Comparison of ENCODE assay signal across 4 mouse cellular contexts in genomic region chr8:9660014-9660413, GRCm38 (mm10).
DNase-seq lines count a peak whose midpoint lies in the region; ATAC-seq and TF ChIP-seq lines count a peak whose summit lies in the region.
"Not testable (repeated sequence)": the region's sequence is repeated elsewhere in the genome, so short reads cannot be mapped to it uniquely, and the experiment has no call there.

No protein-coding gene starts in this region.

- H3K9me3 ChIP-seq in forebrain, embryonic 15.5 days; hindbrain, embryonic 15.5 days; hindbrain, postnatal 0 days (ENCODE audit: low read length); midbrain, postnatal 0 days (ENCODE audit: low read length): not testable (repeated sequence)

- DNase-seq in hindbrain, postnatal 0 days (ENCODE audit: low spot score); midbrain, postnatal 0 days (ENCODE audit: low spot score): not testable (repeated sequence)

- TF ChIP-seq CTCF in hindbrain, postnatal 0 days (IDR thresholded peaks at IDR 0.05; ENCODE audit: low read depth); midbrain, postnatal 0 days (IDR thresholded peaks at IDR 0.05): not testable (repeated sequence)

- H3K27me3 ChIP-seq in forebrain, embryonic 15.5 days; hindbrain, embryonic 15.5 days; hindbrain, postnatal 0 days (ENCODE audit: insufficient read depth, low read length); midbrain, postnatal 0 days (ENCODE audit: insufficient read depth, low read length): not testable (repeated sequence)

- ATAC-seq in forebrain, embryonic 15.5 days (replicated peaks), result 0 out of 2 replicates have a peak, but pooled peaks have one; percentile 8
- ATAC-seq in hindbrain, embryonic 15.5 days (ENCODE audit: low FRiP score, low read depth), result 0 out of 2 replicates have a peak, but pooled peaks have one; percentile 30
- ATAC-seq in hindbrain, postnatal 0 days, result peak; percentile 38; the same call in 1 of the 2 replicates
- 0 out of 2 replicates have a peak, but pooled peaks have one; percentile 58 for ATAC-seq in midbrain, postnatal 0 days (ENCODE audit: low FRiP score)

- H3K4me3 ChIP-seq in forebrain, embryonic 15.5 days; hindbrain, embryonic 15.5 days; hindbrain, postnatal 0 days (ENCODE audit: low read length); midbrain, postnatal 0 days (ENCODE audit: low read depth, low read length): not testable (repeated sequence)

- not testable (repeated sequence) for H3K4me1 ChIP-seq in forebrain, embryonic 15.5 days; hindbrain, embryonic 15.5 days (replicated peaks); hindbrain, postnatal 0 days (ENCODE audit: insufficient read depth, low read length); midbrain, postnatal 0 days (ENCODE audit: insufficient read depth, low read length)

- not testable (repeated sequence) for H3K9ac ChIP-seq in forebrain, embryonic 15.5 days (replicated peaks); hindbrain, embryonic 15.5 days; hindbrain, postnatal 0 days (replicated peaks; ENCODE audit: low read length); midbrain, postnatal 0 days (replicated peaks; ENCODE audit: low read length, poor library complexity, severe bottlenecking)

- H3K4me2 ChIP-seq in forebrain, embryonic 15.5 days (replicated peaks); hindbrain, embryonic 15.5 days; hindbrain, postnatal 0 days (ENCODE audit: low read depth, low read length); midbrain, postnatal 0 days (ENCODE audit: low read depth, low read length, poor library complexity, severe bottlenecking): not testable (repeated sequence)

- H3K27ac ChIP-seq in forebrain, embryonic 15.5 days (replicated peaks); hindbrain, embryonic 15.5 days (replicated peaks); hindbrain, postnatal 0 days; midbrain, postnatal 0 days (ENCODE audit: low read depth, low read length): not testable (repeated sequence)

- H3K36me3 ChIP-seq in forebrain, embryonic 15.5 days; hindbrain, embryonic 15.5 days; hindbrain, postnatal 0 days (ENCODE audit: insufficient read depth, low read length); midbrain, postnatal 0 days (ENCODE audit: insufficient read depth, low read length): not testable (repeated sequence)

- WGBS in forebrain, embryonic 15.5 days, result 93% methylated on average over 3 of the region's 3 CpGs
- WGBS in hindbrain, embryonic 15.5 days, result 93% methylated on average over 3 of the region's 3 CpGs
- WGBS in hindbrain, postnatal 0 days, result 92% methylated on average over 3 of the region's 3 CpGs
- 91% methylated on average over 3 of the region's 3 CpGs for WGBS in midbrain, postnatal 0 days

Comparison
In these comparisons a context has a peak if more than half of its experiments do, and no peak if none do; other contexts are left out.
1. ATAC-seq: peak in every context shown above with its lines; median percentile 58 in midbrain, postnatal 0 days; 38 in hindbrain, postnatal 0 days; 30 in hindbrain, embryonic 15.5 days; 8 in forebrain, embryonic 15.5 days.